10 mouse cellular contexts compared by ENCODE assay signal in the genomic region with DNA sequence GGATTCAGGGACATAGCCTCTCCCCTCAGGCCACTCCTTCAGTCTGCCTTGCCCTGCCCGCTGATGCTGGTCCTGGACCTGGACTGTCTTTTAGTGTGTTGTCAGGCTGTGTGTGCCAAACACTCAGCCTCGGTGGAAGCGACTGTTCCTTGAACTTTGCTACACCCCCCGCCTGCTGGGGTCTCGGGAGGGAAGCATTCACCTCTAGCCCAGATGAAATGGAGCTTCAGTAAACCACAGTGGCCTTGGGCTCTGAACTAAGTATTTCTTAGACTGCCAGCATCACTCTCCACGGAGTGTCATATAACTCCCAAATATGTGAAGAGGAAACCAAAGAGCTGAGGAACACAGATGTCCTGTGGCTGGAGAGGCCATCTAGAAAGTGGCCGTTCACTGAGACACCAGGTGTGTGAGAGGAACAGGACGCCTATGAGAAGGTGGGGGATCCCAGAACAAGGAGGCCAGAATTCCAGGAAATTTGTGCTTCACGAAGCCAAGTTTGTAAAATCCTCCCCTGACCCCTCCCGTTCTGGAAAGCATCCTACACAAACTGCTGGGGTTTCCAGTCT.
DNase-seq lines count a peak whose midpoint lies in the region; ATAC-seq and TF ChIP-seq lines count a peak whose summit lies in the region.
"Had no signal": no experiment of that assay in that cellular context is flagged by ENCODE, and none has a peak within 500 bp of the region (broad histone marks: within the 10 kb centered on the region; RNA-seq: fewer than 3 reads in every experiment).

No protein-coding gene starts in this region.

- H3K4me1 ChIP-seq in lung, embryonic 15.5 days, result peaks cover 61% of the 10 kb centered on the region
- peaks cover 12% of the 10 kb centered on the region; the same call in 1 of the 2 replicates for H3K4me1 ChIP-seq in heart, postnatal 0 days (ENCODE audit: control insufficient read depth, insufficient read depth)
- peaks cover 11% of the 10 kb centered on the region for H3K4me1 ChIP-seq in testis, adult 2 months (ENCODE audit: control insufficient read depth, insufficient read depth, low read length)

- no peak for ATAC-seq in lung, embryonic 15.5 days (ENCODE audit: borderline replicate concordance, extremely low read depth, low FRiP score, low TSS enrichment)
- no peak for ATAC-seq in heart, postnatal 0 days (ENCODE audit: insufficient read depth, low read depth)

- no peak for TF ChIP-seq CTCF in heart, postnatal 0 days (IDR thresholded peaks at IDR 0.05; ENCODE audit: low read depth)
- no peak for TF ChIP-seq CTCF in testis, adult 2 months (IDR thresholded peaks at IDR 0.05; ENCODE audit: control insufficient read depth, insufficient read depth, insufficient replicate concordance, low read depth, low read length)

- no peak; the same call in 1 of the 2 replicates for TF ChIP-seq EP300 in heart, postnatal 0 days (IDR thresholded peaks at IDR 0.05; ENCODE audit: low read depth)

- DNase-seq in adrenal gland, postnatal 14 days, result peak; percentile 40
- no peak for DNase-seq in adrenal gland, adult 18-20 months (ENCODE audit: low spot score in 2 of 2)
- no peak for DNase-seq in lung, postnatal 14 days
- DNase-seq in heart, postnatal 0 days (ENCODE audit: low spot score), result no peak
- DNase-seq in left cerebral cortex, postnatal 14 days (ENCODE audit: low spot score in 2 of 2), result no peak
- DNase-seq in urinary bladder, adult 18-20 months (ENCODE audit: low spot score in 2 of 2), result no peak
- DNase-seq: lung, postnatal 4 days; spleen, adult 18-20 months had no signal

- no peak overlapping the region for H3K4me3 ChIP-seq in lung, embryonic 15.5 days
- no peak overlapping the region for H3K4me3 ChIP-seq in heart, postnatal 0 days (ENCODE audit: low read depth, low read length)
- no peak overlapping the region for H3K4me3 ChIP-seq in testis, adult 2 months (ENCODE audit: control insufficient read depth, low read depth, low read length)

- H3K27ac ChIP-seq in lung, embryonic 15.5 days, result peak overlapping the region; percentile 66
- peak overlapping the region; percentile 31 for H3K27ac ChIP-seq in heart, postnatal 0 days (ENCODE audit: low read depth)
- H3K27ac ChIP-seq in testis, adult 2 months (ENCODE audit: control insufficient read depth, insufficient read depth, low read depth, low read length), result peak overlapping the region; percentile 48

- H3K27me3 ChIP-seq in lung, embryonic 15.5 days, result no peaks in the 10 kb centered on the region
- no peaks in the 10 kb centered on the region for H3K27me3 ChIP-seq in heart, postnatal 0 days (ENCODE audit: control insufficient read depth, insufficient read depth, low read length)
- H3K27me3 ChIP-seq in testis, adult 2 months (ENCODE audit: control insufficient read depth, insufficient read depth, low read length), result no peaks in the 10 kb centered on the region

- WGBS in lung, embryonic 15.5 days, result 18% methylated on average over 10 of the region's 10 CpGs
- WGBS in heart, postnatal 0 days, result 50% methylated on average over 10 of the region's 10 CpGs

- H3K9me3 ChIP-seq in lung, embryonic 15.5 days, result no peaks in the 10 kb centered on the region
- H3K9me3 ChIP-seq in heart, postnatal 0 days (replicated peaks; ENCODE audit: control insufficient read depth, low read length), result no peaks in the 10 kb centered on the region

- H3K36me3 ChIP-seq in lung, embryonic 15.5 days, result no peaks in the 10 kb centered on the region
- H3K36me3 ChIP-seq in heart, postnatal 0 days (replicated peaks; ENCODE audit: control insufficient read depth, insufficient read depth, low read length), result no peaks in the 10 kb centered on the region
- no peaks in the 10 kb centered on the region for H3K36me3 ChIP-seq in testis, adult 2 months (ENCODE audit: control insufficient read depth, insufficient read depth, low read length)

- H3K4me2 ChIP-seq in lung, embryonic 15.5 days, result no peak overlapping the region
- H3K4me2 ChIP-seq in heart, postnatal 0 days (ENCODE audit: low read depth, low read length), result no peak overlapping the region

- TF ChIP-seq POLR2A in testis, adult 2 months (IDR thresholded peaks at IDR 0.05; ENCODE audit: control insufficient read depth, low read depth, low read length), result no peak

- no peak overlapping the region for H3K9ac ChIP-seq in lung, embryonic 15.5 days
- no peak overlapping the region for H3K9ac ChIP-seq in heart, postnatal 0 days (replicated peaks; ENCODE audit: low read depth, low read length)

- intact Hi-C loops in left cerebral cortex, postnatal 14 days (cut with DNase I), result no loop called here
